Mouse (Mus musculus) G1E (cell line): ENCODE data around the gene Setd5.

Experiments
- CTCF ChIP-seq: IDR thresholded peaks from 2 replicates; pipeline ENCODE4 v1.5.1; 2012; ENCODE audit warnings: low read depth, low read length, inconsistent platforms, mixed read lengths
- GATA1 ChIP-seq: IDR thresholded peaks from 2 replicates; pipeline ENCODE4 v1.6.1; 2012; ENCODE audit warnings: borderline replicate concordance, low read length, inconsistent platforms, mixed read lengths
- GATA2 ChIP-seq: IDR thresholded peaks from 2 replicates; pipeline ENCODE4 v1.6.1; 2012; ENCODE audit warnings: low read depth, low read length, inconsistent platforms, borderline replicate concordance
- POLR2AphosphoS5 ChIP-seq: IDR thresholded peaks from 2 replicates; pipeline ENCODE4 v1.6.1; 2012; ENCODE audit warnings: low read depth, low read length, inconsistent platforms; ENCODE audit not compliant: insufficient replicate concordance
- TAL1 ChIP-seq: conservative IDR thresholded peaks from 2 replicates; pipeline ENCODE4 v1.6.1; 2012; ENCODE audit warnings: low read depth, low read length, inconsistent platforms, mixed read lengths

GRCm38 (mm10) chr6:113038735-113039058 is 38.5 kb upstream of the Setd5 start:
- no peak for TF ChIP-seq CTCF
- no peak for TF ChIP-seq POLR2AphosphoS5
- TF ChIP-seq TAL1: no peak
- TF ChIP-seq GATA1: no peak
- TF ChIP-seq GATA2: no peak
